8 mouse cellular contexts compared by ENCODE assay signal in the genomic region with DNA sequence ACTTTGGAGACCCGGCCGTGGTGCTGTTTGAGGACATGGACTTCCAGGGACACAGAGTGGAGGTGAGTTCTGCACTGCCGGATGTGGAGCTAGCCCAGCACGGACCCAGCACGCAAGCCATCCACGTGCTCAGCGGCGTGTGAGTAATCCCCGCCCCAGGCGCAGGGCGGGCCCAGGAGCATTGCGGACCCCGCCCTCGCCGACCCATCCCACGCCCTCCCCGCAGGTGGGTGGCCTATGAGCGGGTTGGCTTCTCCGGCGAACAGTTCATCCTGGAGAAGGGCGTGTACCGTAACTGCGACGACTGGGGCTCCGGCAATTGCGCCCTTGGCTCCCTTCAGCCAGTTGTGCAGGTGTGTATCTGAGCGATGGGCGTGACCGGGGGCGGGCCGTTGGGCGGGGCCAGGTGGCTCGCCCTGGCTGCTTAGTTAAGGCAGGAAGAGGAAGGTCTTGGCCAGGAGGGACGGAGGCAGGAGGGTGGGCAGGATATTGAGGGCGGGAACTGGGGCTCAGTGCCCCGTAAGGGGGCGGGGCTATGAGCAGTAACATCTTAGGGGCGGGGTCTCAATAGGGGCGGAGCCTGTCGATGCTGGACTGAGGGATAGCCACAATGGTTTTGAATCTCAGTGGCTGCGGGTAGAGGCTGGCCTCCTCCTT. TPM values are rescaled to one million over a fixed set of nuclear protein-coding genes. Genes with fewer than 3 reads are reported as not detected.
DNase-seq lines count a peak whose midpoint lies in the region; ATAC-seq and TF ChIP-seq lines count a peak whose summit lies in the region.

No protein-coding gene starts in this region.

- peaks cover 3% of the 10 kb centered on the region; the same call in 1 of the 2 replicates for H3K9me3 ChIP-seq in embryonic facial prominence, embryonic 13.5 days

- no peak overlapping the region for H3K27ac ChIP-seq in embryonic facial prominence, embryonic 13.5 days
- H3K27ac ChIP-seq in olfactory bulb, adult 2 months (ENCODE audit: insufficient read depth, low read depth, low read length): no peak overlapping the region

- peak overlapping the region; percentile 85 for H3K4me2 ChIP-seq in embryonic facial prominence, embryonic 13.5 days

- intact Hi-C loops in heart, postnatal 14 days (cut with DNase I): no loop called here

- no peak for TF ChIP-seq POLR2A in lung, adult 2 months (IDR thresholded peaks at IDR 0.05; ENCODE audit: borderline replicate concordance, extremely low read depth, low read depth, low read length)
- TF ChIP-seq POLR2A in olfactory bulb, adult 2 months (IDR thresholded peaks at IDR 0.05; ENCODE audit: insufficient read depth, low read depth, low read length): no peak

- DNase-seq in CD4-positive, CD25-positive, alpha-beta regulatory T cell, adult 2 months (ENCODE audit: low read depth, low spot score): peak; percentile 96
- DNase-seq in adrenal gland, postnatal 36 days: peak; percentile 67 to 74
- peak; percentile 20 to 32 for DNase-seq in heart, postnatal 14 days
- DNase-seq in large intestine, adult 2 months (ENCODE audit: low read depth, low spot score): peak; percentile 80
- DNase-seq in lung, adult 2 months: peak; percentile 76
- DNase-seq in thymus, adult 18-20 months: peak; percentile 75 to 87

- peaks cover 26% of the 10 kb centered on the region for H3K27me3 ChIP-seq in embryonic facial prominence, embryonic 13.5 days

- no peaks in the 10 kb centered on the region for H3K36me3 ChIP-seq in embryonic facial prominence, embryonic 13.5 days

- peak overlapping the region; percentile 54 for H3K9ac ChIP-seq in embryonic facial prominence, embryonic 13.5 days

- TF ChIP-seq CTCF in lung, adult 2 months (IDR thresholded peaks at IDR 0.05; ENCODE audit: insufficient read depth, low read length): no peak
- no peak for TF ChIP-seq CTCF in olfactory bulb, adult 2 months (IDR thresholded peaks at IDR 0.05; ENCODE audit: insufficient read depth, low read depth, low read length)

- WGBS in embryonic facial prominence, embryonic 13.5 days: under 1% methylated on average over 41 of the region's 41 CpGs
- WGBS in large intestine, adult 2 months: 1% methylated on average over 41 of the region's 41 CpGs
- WGBS in lung, adult 2 months: under 1% methylated on average over 41 of the region's 41 CpGs
- 1% methylated on average over 41 of the region's 41 CpGs for WGBS in olfactory bulb, adult 2 months

- peak; percentile 76 for ATAC-seq in embryonic facial prominence, embryonic 13.5 days (ENCODE audit: insufficient number of reproducible peaks, insufficient read depth, low FRiP score, low TSS enrichment, low read depth)

- H3K4me1 ChIP-seq in embryonic facial prominence, embryonic 13.5 days: peaks cover 15% of the 10 kb centered on the region
- no peaks in the 10 kb centered on the region for H3K4me1 ChIP-seq in lung, adult 2 months (ENCODE audit: control insufficient read depth, insufficient read depth, low read length)
- H3K4me1 ChIP-seq in olfactory bulb, adult 2 months (ENCODE audit: control insufficient read depth, insufficient read depth, low read length): peaks cover 17% of the 10 kb centered on the region

- peak overlapping the region; percentile 49 for H3K4me3 ChIP-seq in embryonic facial prominence, embryonic 13.5 days
- peak overlapping the region; percentile 47 for H3K4me3 ChIP-seq in lung, adult 2 months (replicated peaks; ENCODE audit: extremely low read depth, low read depth, low read length)
- peak overlapping the region; percentile 37 for H3K4me3 ChIP-seq in olfactory bulb, adult 2 months (ENCODE audit: insufficient read depth, low read depth, low read length)

RNA-seq across cellular contexts. Expression of a gene that starts 13.0 kb away (rescaled TPM):
- 10 to 100 TPM; 10.9 to 12.0 TPM for total RNA-seq in adrenal gland, postnatal 36 days (2021)
- polyA plus RNA-seq in embryonic facial prominence, embryonic 13.5 days (2015; fragmentation: Nextera tagmentation; extraction: Ambion mirVana): 9.1 and 11.2 TPM in 2 replicates
- 10 to 100 TPM in 1 of 2 experiments, 1 to 10 TPM in 1; 3.5 to 10.3 TPM for total RNA-seq in heart, postnatal 14 days (2021)
- 97.7 and 132 TPM in 2 replicates for polyA plus RNA-seq in large intestine, adult 2 months (2012; rRNA removed)
- polyA plus RNA-seq in lung, adult 2 months (2012; rRNA removed): 52.8 and 76.5 TPM in 2 replicates
- polyA plus RNA-seq in olfactory bulb, adult 2 months (2012; ENCODE audit: insufficient read depth, insufficient read length, low replicate concordance, missing spikeins): not detected in 2 replicates

RNA-seq across cellular contexts. Expression of a gene that starts 20.5 kb away (rescaled TPM):
- 1 to 10 TPM; 5.2 to 8.5 TPM for total RNA-seq in adrenal gland, postnatal 36 days (2021)
- polyA plus RNA-seq in embryonic facial prominence, embryonic 13.5 days (2015; fragmentation: Nextera tagmentation; extraction: Ambion mirVana): 11.6 and 11.9 TPM in 2 replicates
- 1 to 10 TPM; 1.4 to 1.7 TPM for total RNA-seq in heart, postnatal 14 days (2021)
- 4.7 and 5.0 TPM in 2 replicates for polyA plus RNA-seq in large intestine, adult 2 months (2012; rRNA removed)
- 28.8 and 30.0 TPM in 2 replicates for polyA plus RNA-seq in lung, adult 2 months (2012; rRNA removed)
- not detected in 2 replicates for polyA plus RNA-seq in olfactory bulb, adult 2 months (2012; ENCODE audit: insufficient read depth, insufficient read length, low replicate concordance, missing spikeins)

RNA-seq across cellular contexts. Expression of a gene that starts 21.2 kb away (rescaled TPM):
- total RNA-seq in adrenal gland, postnatal 36 days (2021): not detected
- polyA plus RNA-seq in embryonic facial prominence, embryonic 13.5 days (2015; fragmentation: Nextera tagmentation; extraction: Ambion mirVana): 4.7 and 7.8 TPM in 2 replicates
- under 1 TPM in 1 of 2 experiments, not detected in 1; 0.24 TPM for total RNA-seq in heart, postnatal 14 days (2021)
- 33.6 and 47.2 TPM in 2 replicates for polyA plus RNA-seq in large intestine, adult 2 months (2012; rRNA removed)
- 7.2 and 14.7 TPM in 2 replicates for polyA plus RNA-seq in lung, adult 2 months (2012; rRNA removed)
- not detected in 2 replicates for polyA plus RNA-seq in olfactory bulb, adult 2 months (2012; ENCODE audit: insufficient read depth, insufficient read length, low replicate concordance, missing spikeins)

RNA-seq across cellular contexts. Expression of a gene that starts 28.2 kb away (rescaled TPM):
- not detected for total RNA-seq in adrenal gland, postnatal 36 days (2021)
- not detected in 2 replicates for polyA plus RNA-seq in embryonic facial prominence, embryonic 13.5 days (2015; fragmentation: Nextera tagmentation; extraction: Ambion mirVana)
- total RNA-seq in heart, postnatal 14 days (2021): not detected
- polyA plus RNA-seq in large intestine, adult 2 months (2012; rRNA removed): 0.24 and 0.45 TPM in 2 replicates
- 0.27 and 0.58 TPM in 2 replicates for polyA plus RNA-seq in lung, adult 2 months (2012; rRNA removed)
- polyA plus RNA-seq in olfactory bulb, adult 2 months (2012; ENCODE audit: insufficient read depth, insufficient read length, low replicate concordance, missing spikeins): not detected in 2 replicates

RNA-seq across cellular contexts. Expression of a gene that starts 46.7 kb away (rescaled TPM):
- 10 to 100 TPM; 66.8 to 86.5 TPM for total RNA-seq in adrenal gland, postnatal 36 days (2021)
- polyA plus RNA-seq in embryonic facial prominence, embryonic 13.5 days (2015; fragmentation: Nextera tagmentation; extraction: Ambion mirVana): 412 and 420 TPM in 2 replicates
- 10 to 100 TPM; 47.4 to 51.4 TPM for total RNA-seq in heart, postnatal 14 days (2021)
- polyA plus RNA-seq in large intestine, adult 2 months (2012; rRNA removed): 651 and 734 TPM in 2 replicates
- polyA plus RNA-seq in lung, adult 2 months (2012; rRNA removed): 654 and 703 TPM in 2 replicates
- 1,207 TPM in 1 of 2 replicates, not detected in the other for polyA plus RNA-seq in olfactory bulb, adult 2 months (2012; ENCODE audit: insufficient read depth, insufficient read length, low replicate concordance, missing spikeins)

Comparison
In these comparisons a context has a peak if more than half of its experiments do, and no peak if none do; other contexts are left out.
1. DNase-seq: peak in every context shown above with its lines; median percentile 96 in CD4-positive, CD25-positive, alpha-beta regulatory T cell, adult 2 months; 81 in thymus, adult 18-20 months; 80 in large intestine, adult 2 months; 76 in lung, adult 2 months; 70 in adrenal gland, postnatal 36 days; 26 in heart, postnatal 14 days.
2. RNA of a gene that starts 13.0 kb away (polyA plus RNA-seq): 97.7 to 132 TPM in large intestine, adult 2 months, 52.8 to 76.5 TPM in lung, adult 2 months and 9.1 to 11.2 TPM in embryonic facial prominence, embryonic 13.5 days; not detected in olfactory bulb, adult 2 months; every median in the first group is over 10 times any median in the second.
3. Peak in every context shown above with its lines, with median percentiles within 50 percentile points of each other: H3K4me3 ChIP-seq.